In genomic region chr2:60152481-60152880, GRCm38 (mm10) we compare ENCODE assay signal across 27 mouse cellular contexts.
"Had no signal": no experiment of that assay in that cellular context is flagged by ENCODE, and none has a peak within 500 bp of the region (broad histone marks: within the 10 kb centered on the region; RNA-seq: fewer than 3 reads in every experiment).

No protein-coding gene starts in this region.

- H3K9ac ChIP-seq: heart, embryonic 13.5 days; heart, embryonic 15.5 days; hindbrain, embryonic 13.5 days; hindbrain, embryonic 15.5 days; kidney, embryonic 15.5 days; limb, embryonic 12.5 days; liver, embryonic 13.5 days had no signal

- H3K27me3 ChIP-seq: heart, embryonic 13.5 days; heart, embryonic 15.5 days; hindbrain, embryonic 13.5 days; hindbrain, embryonic 15.5 days; kidney, embryonic 15.5 days; limb, embryonic 12.5 days; liver, embryonic 13.5 days had no signal

- H3K9me3 ChIP-seq: heart, embryonic 10.5 days; heart, embryonic 13.5 days; heart, embryonic 15.5 days; hindbrain, embryonic 13.5 days; hindbrain, embryonic 15.5 days; kidney, embryonic 15.5 days; limb, embryonic 12.5 days; liver, embryonic 13.5 days had no signal

- DNase-seq: gastrocnemius, adult 2 months; gastrocnemius, postnatal 10 days; gastrocnemius, postnatal 25 days; heart, adult 18-20 months; heart, postnatal 14 days; heart, postnatal 36 days; kidney, adult 11 months; kidney, adult 2 months; kidney, adult 9 months; kidney, postnatal 14 days; kidney, postnatal 36 days; layer of hippocampus, adult 9-11 months; layer of hippocampus, postnatal 36 days; left cerebral cortex, postnatal 4 days; liver; liver, embryonic 13.5 days had no signal

- H3K4me1 ChIP-seq: heart, embryonic 10.5 days; heart, embryonic 15.5 days; hindbrain, embryonic 13.5 days; hindbrain, embryonic 15.5 days; kidney, embryonic 15.5 days had no signal

- H3K4me2 ChIP-seq: heart, embryonic 13.5 days; heart, embryonic 15.5 days; hindbrain, embryonic 13.5 days; hindbrain, embryonic 15.5 days; kidney, embryonic 15.5 days; limb, embryonic 12.5 days; liver, embryonic 11.5 days; liver, embryonic 13.5 days had no signal

- ATAC-seq: hindbrain, postnatal 0 days; intestine, embryonic 16.5 days had no signal

- H3K36me3 ChIP-seq: heart, embryonic 10.5 days; heart, embryonic 15.5 days; hindbrain, embryonic 13.5 days; hindbrain, embryonic 15.5 days; kidney, embryonic 15.5 days; limb, embryonic 12.5 days; liver, embryonic 13.5 days had no signal

- H3K27ac ChIP-seq: gastrocnemius, adult 2 months; heart, embryonic 10.5 days; heart, embryonic 13.5 days; heart, embryonic 15.5 days; hindbrain, embryonic 13.5 days; hindbrain, embryonic 15.5 days; hindbrain, postnatal 0 days; kidney, embryonic 15.5 days; kidney, postnatal 0 days; limb, embryonic 12.5 days; liver, embryonic 13.5 days had no signal

- H3K4me3 ChIP-seq: gastrocnemius, adult 2 months; heart, embryonic 10.5 days; heart, embryonic 13.5 days; heart, embryonic 15.5 days; hindbrain, embryonic 13.5 days; hindbrain, embryonic 15.5 days; kidney, embryonic 15.5 days; limb, embryonic 12.5 days; liver, embryonic 13.5 days had no signal
